Mouse (Mus musculus) kidney, postnatal 36 days (tissue): ENCODE data around the gene Gm10722.
A peak's percentile ranks its signal among the peaks of the same experiment; 100 is the strongest.
"Not testable (repeated sequence)": the region's sequence is repeated elsewhere in the genome, so short reads cannot be mapped to it uniquely, and the experiment has no call there.

Experiments used
- DNase-seq, 2 experiments: peaks; one replicate each; pipeline ENCODE4 v3.0.0; 2021 to 2022; ENCODE audit warnings: mixed read lengths in 2 of 2

The Gm10722 gene

DNA sequence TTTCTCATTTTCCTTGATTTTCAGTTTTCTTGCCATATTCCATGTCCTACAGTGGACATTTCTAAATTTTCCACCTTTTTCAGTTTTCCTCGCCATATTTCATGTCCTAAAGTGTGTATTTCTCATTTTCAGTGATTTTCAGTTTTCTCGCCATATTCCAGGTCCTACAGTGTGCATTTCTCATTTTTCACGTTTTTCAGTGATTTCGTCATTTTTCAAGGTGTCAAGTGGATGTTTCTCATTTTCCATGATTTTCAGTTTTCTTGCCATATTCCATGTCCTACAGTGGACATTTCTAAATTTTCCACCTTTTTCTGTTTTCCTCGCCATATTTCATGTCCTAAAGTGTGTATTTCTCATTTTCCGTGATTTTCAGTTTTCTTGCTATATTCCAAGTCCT is 24.9 kb downstream of the Gm10722 start:
- DNase-seq, result peak; percentile 43 to 48

DNA sequence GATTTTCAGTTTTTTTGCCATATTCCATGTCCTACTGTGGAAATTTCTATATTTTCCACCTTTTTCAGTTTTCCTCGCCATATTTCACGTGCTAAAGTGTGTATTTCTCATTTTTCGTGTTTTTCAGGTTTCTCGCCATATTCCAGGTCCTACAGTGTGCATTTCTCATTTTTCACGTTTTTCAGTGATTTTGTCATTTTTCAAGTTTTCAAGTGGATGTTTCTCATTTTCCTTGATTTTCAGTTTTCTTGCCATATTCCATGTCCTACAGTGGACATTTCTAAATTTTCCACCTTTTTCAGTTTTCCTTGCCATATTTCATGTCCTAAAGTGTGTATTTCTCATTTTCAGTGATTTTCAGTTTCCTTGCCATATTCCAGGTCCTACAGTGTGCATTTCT is 25.4 kb downstream of the Gm10722 start:
- DNase-seq, result not testable (repeated sequence)

DNA sequence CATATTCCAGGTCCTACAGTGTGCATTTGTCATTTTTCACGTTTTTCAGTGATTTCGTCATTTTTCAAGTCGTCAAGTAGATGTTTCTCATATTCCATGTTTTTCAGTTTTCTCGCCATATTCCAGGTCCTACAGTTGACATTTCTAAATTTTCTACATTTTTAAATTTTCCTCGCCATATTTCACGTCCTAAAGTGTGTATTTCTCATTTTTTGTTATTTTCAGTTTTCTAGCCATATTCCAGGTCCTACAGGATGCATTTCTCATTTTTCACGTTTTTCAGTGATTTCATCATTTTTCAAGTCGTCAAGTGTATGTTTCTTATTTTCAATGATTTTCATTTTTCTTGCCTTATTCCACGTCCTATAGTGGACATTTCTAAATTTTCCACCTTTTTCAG is 26.0 kb downstream of the Gm10722 start:
- DNase-seq, result peak in 1 of 2 experiments; percentile 8

DNA sequence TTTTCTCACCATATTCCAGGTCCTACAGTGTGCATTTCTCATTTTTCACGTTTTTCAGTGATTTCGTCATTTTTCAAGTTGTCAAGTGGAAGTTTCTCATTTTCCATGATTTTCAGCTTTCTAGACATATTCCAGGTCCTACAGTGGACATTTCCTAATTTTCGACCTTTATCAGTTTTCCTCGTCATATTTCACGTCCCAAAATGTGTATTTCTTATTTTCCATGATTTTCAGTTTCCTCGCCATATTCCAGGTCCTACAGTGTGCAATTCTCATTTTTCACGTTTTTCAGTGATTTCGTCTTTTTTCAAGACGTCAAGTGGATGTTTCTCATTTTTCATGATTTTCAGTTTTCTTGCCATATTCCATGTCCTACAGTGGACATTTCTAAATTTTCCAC is 26.5 kb downstream of the Gm10722 start:
- DNase-seq, result not testable (repeated sequence)

DNA sequence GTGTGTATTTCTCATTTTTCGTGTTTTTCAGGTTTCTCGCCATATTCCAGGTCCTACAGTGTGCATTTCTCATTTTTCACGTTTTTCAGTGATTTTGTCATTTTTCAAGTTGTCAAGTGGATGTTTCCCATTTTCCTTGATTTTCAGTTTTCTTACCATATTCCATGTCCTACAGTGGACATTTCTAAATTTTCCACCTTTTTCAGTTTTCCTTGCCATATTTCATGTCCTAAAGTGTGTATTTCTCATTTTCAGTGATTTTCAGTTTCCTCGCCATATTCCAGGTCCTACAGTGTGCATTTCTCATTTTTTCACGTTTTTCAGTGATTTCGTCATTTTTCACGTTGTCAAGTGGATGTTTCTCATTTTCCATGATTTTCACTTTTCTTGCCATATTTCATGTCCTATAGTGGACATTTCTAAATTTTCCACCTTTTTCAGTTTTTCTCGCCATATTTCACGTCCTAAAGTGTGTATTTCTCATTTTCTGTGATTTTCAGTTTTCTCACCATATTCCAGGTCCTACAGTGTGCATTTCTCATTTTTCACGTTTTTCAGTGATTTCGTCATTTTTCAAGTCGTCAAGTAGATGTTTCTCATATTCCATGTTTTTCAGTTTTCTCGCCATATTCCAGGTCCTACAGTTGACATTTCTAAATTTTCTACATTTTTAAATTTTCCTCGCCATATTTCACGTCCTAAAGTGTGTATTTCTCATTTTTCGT is 28.7 kb downstream of the Gm10722 start:
- DNase-seq, result peak; percentile 10 to 29

DNA sequence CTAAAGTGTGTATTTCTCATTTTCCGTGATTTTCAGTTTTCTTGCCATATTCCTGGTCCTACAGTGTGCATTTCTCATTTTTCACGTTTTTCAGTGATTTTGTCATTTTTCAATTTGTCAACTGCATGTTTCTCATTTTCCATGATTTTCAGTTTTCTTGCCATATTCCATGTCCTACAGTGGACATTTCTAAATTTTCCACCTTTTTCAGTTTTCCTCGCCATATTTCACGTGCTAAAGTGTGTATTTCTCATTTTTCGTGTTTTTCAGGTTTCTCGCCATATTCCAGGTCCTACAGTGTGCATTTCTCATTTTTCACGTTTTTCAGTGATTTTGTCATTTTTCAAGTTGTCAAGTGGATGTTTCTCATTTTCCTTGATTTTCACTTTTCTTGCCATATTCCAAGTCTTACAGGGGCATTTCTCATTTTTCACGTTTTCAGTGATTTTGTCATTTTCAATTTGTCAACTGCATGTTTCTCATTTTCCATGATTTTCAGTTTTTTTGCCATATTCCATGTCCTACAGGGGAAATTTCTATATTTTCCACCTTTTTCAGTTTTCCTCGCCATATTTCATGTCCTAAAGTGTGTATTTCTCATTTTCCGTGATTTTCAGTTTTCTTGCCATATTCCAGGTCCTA is 30.1 kb downstream of the Gm10722 start:
- DNase-seq, result not testable (repeated sequence)

DNA sequence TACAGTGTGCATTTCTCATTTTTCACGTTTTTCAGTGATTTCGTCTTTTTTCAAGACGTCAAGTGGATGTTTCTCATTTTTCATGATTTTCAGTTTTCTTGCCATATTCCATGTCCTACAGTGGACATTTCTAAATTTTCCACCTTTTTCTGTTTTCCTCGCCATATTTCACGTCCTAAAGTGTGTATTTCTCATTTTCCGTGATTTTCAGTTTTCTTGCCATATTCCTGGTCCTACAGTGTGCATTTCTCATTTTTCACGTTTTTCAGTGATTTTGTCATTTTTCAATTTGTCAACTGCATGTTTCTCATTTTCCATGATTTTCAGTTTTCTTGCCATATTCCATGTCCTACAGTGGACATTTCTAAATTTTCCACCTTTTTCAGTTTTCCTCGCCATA is 33.6 kb downstream of the Gm10722 start, which contains the start of gene Gm17535:
Gene Gm17535, plus strand, starts transcription at position 301 of the 400 bp plus-strand sequence.
- not testable (repeated sequence) for DNase-seq

DNA sequence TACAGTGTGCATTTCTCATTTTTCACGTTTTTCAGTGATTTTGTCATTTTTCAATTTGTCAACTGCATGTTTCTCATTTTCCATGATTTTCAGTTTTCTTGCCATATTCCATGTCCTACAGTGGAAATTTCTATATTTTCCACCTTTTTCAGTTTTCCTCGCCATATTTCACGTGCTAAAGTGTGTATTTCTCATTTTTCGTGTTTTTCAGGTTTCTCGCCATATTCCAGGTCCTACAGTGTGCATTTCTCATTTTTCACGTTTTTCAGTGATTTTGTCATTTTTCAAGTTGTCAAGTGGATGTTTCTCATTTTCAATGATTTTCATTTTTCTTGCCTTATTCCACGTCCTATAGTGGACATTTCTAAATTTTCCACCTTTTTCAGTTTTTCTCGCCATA is 35.9 kb downstream of the Gm10722 start, which contains the start of gene Gm10715:
Gene Gm10715, plus strand, starts transcription at position 301 of the 400 bp plus-strand sequence.
- DNase-seq, result not testable (repeated sequence)

DNA sequence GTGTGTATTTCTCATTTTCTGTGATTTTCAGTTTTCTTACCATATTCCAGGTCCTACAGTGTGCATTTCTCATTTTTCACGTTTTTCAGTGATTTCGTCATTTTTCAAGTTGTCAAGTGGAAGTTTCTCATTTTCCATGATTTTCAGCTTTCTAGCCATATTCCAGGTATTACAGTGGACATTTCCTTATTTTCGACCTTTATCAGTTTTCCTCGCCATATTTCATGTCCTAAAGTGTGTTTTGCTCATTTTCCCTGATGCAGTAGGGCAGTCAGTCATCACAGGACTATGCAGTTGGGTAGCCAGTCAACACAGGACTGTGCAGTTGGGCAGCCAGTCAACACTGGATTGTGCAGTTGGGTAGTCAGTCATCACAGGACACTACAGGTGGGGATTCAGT is 37.4 kb downstream of the Gm10722 start:
- not testable (repeated sequence) for DNase-seq
